Mouse (Mus musculus) forebrain, embryonic 14.5 days (tissue): ENCODE measurements at regions not wholly inside any gene's neighbourhood (a gene's known extent, or its start where the extent isn't known, plus 50 kb on each side); places are given as distances from the start of the nearest gene placed in this dataset.

Experiments used
- ATAC-seq: fragments of 200-750 bp; cut with Nextera tagmentation; 2 replicates; pipeline ENCODE4 v1.8.0; 2017; ENCODE audit warnings: mild to moderate bottlenecking, moderate library complexity
- DNase-seq: peaks from one replicate; pipeline ENCODE4 v3.0.0-alpha.2; 2015; ENCODE audit warnings: low spot score
- H3K27ac ChIP-seq: fragments of 300-500 bp; sonication (generic); 2 replicates; pipeline ENCODE4 v1.5.1; 2014; ENCODE audit warnings: low read depth, mild to moderate bottlenecking, control low read depth, low read length, moderate library complexity
- H3K27me3 ChIP-seq: fragments of 300-500 bp; sonication (generic); replicated peaks from 2 replicates; pipeline ENCODE4 v1.6.1; 2014; ENCODE audit warnings: low read length, control low read depth, mixed read lengths; ENCODE audit not compliant: control insufficient read depth, insufficient read depth
- H3K36me3 ChIP-seq: fragments of 300-500 bp; sonication (generic); 2 replicates; pipeline ENCODE4 v1.6.1; 2014; ENCODE audit warnings: low read length, control low read depth; ENCODE audit not compliant: control insufficient read depth, insufficient read depth
- H3K4me1 ChIP-seq: fragments of 300-500 bp; sonication (generic); 2 replicates; pipeline ENCODE4 v1.6.1; 2014; ENCODE audit warnings: antibody characterized with exemption, low read length, control low read depth; ENCODE audit not compliant: control insufficient read depth, insufficient read depth
- H3K4me2 ChIP-seq: fragments of 300-500 bp; sonication (generic); 2 replicates; pipeline ENCODE4 v1.6.1; 2014; ENCODE audit warnings: mild to moderate bottlenecking, control low read depth, low read length
- H3K4me3 ChIP-seq: fragments of 300-500 bp; sonication (generic); 2 replicates; pipeline ENCODE4 v1.5.1; 2014; ENCODE audit warnings: low read depth, low read length, control low read depth
- H3K9ac ChIP-seq: fragments of 300-500 bp; sonication (generic); 2 replicates; pipeline ENCODE4 v1.6.1; 2014; ENCODE audit warnings: mild to moderate bottlenecking, low read length, control low read depth, moderate library complexity
- H3K9me3 ChIP-seq: fragments of 300-500 bp; sonication (generic); replicated peaks from 2 replicates; pipeline ENCODE4 v1.6.1; 2016; ENCODE audit warnings: low read length, control low read depth, mixed read lengths; ENCODE audit not compliant: control insufficient read depth
- WGBS: fragments of 180-500 bp; shearing (Covaris S2); extraction: QIAGEN DNeasy Blood & Tissue Kit; methylation state at CpG from one replicate; pipeline ENCODE4 v1.1.7; 2014; 5-methylcytosine and 5-hydroxymethylcytosine counted together

- 69% methylated on average over 3 of the region's 3 CpGs for WGBS
- H3K36me3 ChIP-seq = no peaks in the 10 kb centered on the region
- no peaks in the 10 kb centered on the region for H3K9me3 ChIP-seq
- H3K4me1 ChIP-seq = no peaks in the 10 kb centered on the region
- H3K4me2 ChIP-seq = no peak overlapping the region
- no peaks in the 10 kb centered on the region for H3K27me3 ChIP-seq
- ATAC-seq = no peak
- peak; percentile 45 for DNase-seq
- no peak overlapping the region for H3K9ac ChIP-seq
- no peak overlapping the region for H3K27ac ChIP-seq
- H3K4me3 ChIP-seq = no peak overlapping the region
Measured at GRCm38 (mm10) chr4:72914991-72915390, 62.6 kb upstream of the Aldoart1 start.
